In the genomic region with DNA sequence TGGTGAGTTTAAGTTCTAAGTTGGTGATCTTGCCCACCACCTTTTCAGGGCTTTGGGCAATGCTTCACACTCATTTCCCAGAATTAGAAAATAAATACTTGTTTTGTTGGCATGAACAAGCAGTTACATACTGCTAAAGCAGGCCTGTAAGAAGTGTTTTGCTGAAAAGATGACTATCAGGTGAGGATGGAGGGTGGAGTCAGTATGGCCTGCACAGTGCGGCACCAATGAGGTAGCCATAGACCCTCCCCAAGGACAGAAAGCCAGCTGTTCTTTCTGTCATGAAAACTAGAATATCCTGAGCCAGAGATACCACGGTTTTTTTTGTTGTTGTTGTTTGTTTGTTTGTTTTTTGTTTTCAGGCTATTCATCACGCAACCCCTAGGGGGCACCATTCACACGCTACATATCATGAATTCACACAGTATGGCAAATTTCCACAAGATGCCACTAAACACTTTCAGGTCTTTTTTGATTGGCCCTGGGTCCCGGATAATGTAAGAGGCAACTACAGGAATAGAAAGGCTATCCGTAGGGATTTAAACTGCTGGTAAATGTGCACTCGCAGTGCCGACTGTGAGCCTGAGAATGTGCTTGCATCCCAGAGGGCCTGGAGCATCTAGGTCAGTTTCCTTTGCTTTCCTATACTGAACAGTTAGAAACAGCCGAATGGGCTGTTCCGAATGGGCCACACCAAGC, we compare ENCODE assay signal across 9 mouse cellular contexts. TPM values are rescaled to one million over a fixed set of nuclear protein-coding genes. Genes with fewer than 3 reads are reported as not detected.
A peak's percentile ranks its signal among the peaks of the same experiment; 100 is the strongest.
DNase-seq lines count a peak whose midpoint lies in the region; ATAC-seq and TF ChIP-seq lines count a peak whose summit lies in the region.
"Had no signal": no experiment of that assay in that cellular context is flagged by ENCODE, and none has a peak within 500 bp of the region (broad histone marks: within the 10 kb centered on the region; RNA-seq: fewer than 3 reads in every experiment).

No protein-coding gene starts in this region.

- 54% methylated on average over 10 of the region's 10 CpGs for WGBS in heart, adult 2 months
- WGBS in heart, embryonic 11.5 days (ENCODE audit: insufficient replicate concordance): 71% methylated on average over 10 of the region's 10 CpGs
- WGBS in liver, embryonic 12.5 days (ENCODE audit: insufficient replicate concordance): 59% methylated on average over 10 of the region's 10 CpGs

- DNase-seq in heart, adult 2 months: peak; percentile 11 to 35
- peak; percentile 8 to 10 for DNase-seq in B cell, adult 2 months
- no peak for DNase-seq in left cerebral cortex, postnatal 10 days (ENCODE audit: extremely low spot score in 1 of 2, low spot score in 2 of 2)
- DNase-seq in left cerebral cortex, adult 18-20 months (ENCODE audit: low spot score in 2 of 2): no peak
- DNase-seq in adrenal gland, postnatal 25 days: no peak

- H3K9me3 ChIP-seq in heart, embryonic 11.5 days (replicated peaks; ENCODE audit: control insufficient read depth, low read length): no peaks in the 10 kb centered on the region
- H3K9me3 ChIP-seq in liver, embryonic 12.5 days (replicated peaks): 0 out of 2 replicates have a peak, but pooled peaks cover 6% of the 10 kb centered on the region
- H3K9me3 ChIP-seq: hindbrain, embryonic 15.5 days had no signal

- H3K27ac ChIP-seq in heart, adult 2 months: no peak overlapping the region
- no peak overlapping the region for H3K27ac ChIP-seq in heart, embryonic 11.5 days (ENCODE audit: low read depth, low read length)
- 0 out of 2 replicates have a peak overlapping the region, but pooled peaks have one; percentile 4 for H3K27ac ChIP-seq in brown adipose tissue, adult 24 weeks (replicated peaks; ENCODE audit: low read depth, low read length)
- H3K27ac ChIP-seq in liver, embryonic 12.5 days: no peak overlapping the region
- H3K27ac ChIP-seq: hindbrain, embryonic 15.5 days had no signal

- no peaks in the 10 kb centered on the region; the same call in 1 of the 2 replicates for H3K4me1 ChIP-seq in heart, adult 2 months (ENCODE audit: control insufficient read depth, insufficient read depth, low read length)
- H3K4me1 ChIP-seq in heart, embryonic 11.5 days (ENCODE audit: control insufficient read depth, insufficient read depth, low read length): no peaks in the 10 kb centered on the region
- H3K4me1 ChIP-seq in brown adipose tissue, adult 24 weeks (ENCODE audit: control insufficient read depth, insufficient read depth, insufficient read length, low read length): no peaks in the 10 kb centered on the region
- peaks cover 12% of the 10 kb centered on the region for H3K4me1 ChIP-seq in liver, embryonic 12.5 days
- H3K4me1 ChIP-seq: hindbrain, embryonic 15.5 days had no signal

- H3K79me2 ChIP-seq in heart, adult 2 months (replicated peaks; ENCODE audit: control insufficient read depth, insufficient read depth, low read length): no peaks in the 10 kb centered on the region

- no peak for TF ChIP-seq POLR2A in heart, adult 2 months (IDR thresholded peaks at IDR 0.05; ENCODE audit: insufficient read depth, low read depth, low read length)

- H3K4me2 ChIP-seq in heart, embryonic 11.5 days: no peak overlapping the region
- no peak overlapping the region for H3K4me2 ChIP-seq in liver, embryonic 12.5 days
- H3K4me2 ChIP-seq: hindbrain, embryonic 15.5 days had no signal

- TF ChIP-seq CTCF in heart, adult 2 months (IDR thresholded peaks at IDR 0.05): peak; percentile 94

- no peaks in the 10 kb centered on the region for H3K27me3 ChIP-seq in heart, adult 2 months (ENCODE audit: control insufficient read depth, insufficient read depth, low read length)
- H3K27me3 ChIP-seq in heart, embryonic 11.5 days (ENCODE audit: control insufficient read depth, insufficient read depth, low read length): no peaks in the 10 kb centered on the region
- H3K27me3 ChIP-seq in liver, embryonic 12.5 days (replicated peaks): no peaks in the 10 kb centered on the region
- H3K27me3 ChIP-seq: hindbrain, embryonic 15.5 days had no signal

- no peak for TF ChIP-seq EP300 in heart, adult 2 months (IDR thresholded peaks at IDR 0.05; ENCODE audit: insufficient read depth, low read depth, low read length)

- H3K9ac ChIP-seq in heart, adult 2 months (ENCODE audit: low read depth, low read length): no peak overlapping the region
- H3K9ac ChIP-seq in heart, embryonic 11.5 days (ENCODE audit: low read depth, low read length): no peak overlapping the region
- H3K9ac ChIP-seq in liver, embryonic 12.5 days: no peak overlapping the region
- H3K9ac ChIP-seq: hindbrain, embryonic 15.5 days had no signal

- no peak overlapping the region for H3K4me3 ChIP-seq in heart, adult 2 months
- no peak overlapping the region for H3K4me3 ChIP-seq in heart, embryonic 11.5 days (ENCODE audit: low read depth, low read length)
- H3K4me3 ChIP-seq in brown adipose tissue, adult 24 weeks (ENCODE audit: insufficient read depth, low read depth, low read length): no peak overlapping the region
- H3K4me3 ChIP-seq in liver, embryonic 12.5 days: no peak overlapping the region
- H3K4me3 ChIP-seq: hindbrain, embryonic 15.5 days had no signal

- ATAC-seq in heart, embryonic 11.5 days (replicated peaks; ENCODE audit: insufficient number of reproducible peaks, low FRiP score, low TSS enrichment): no peak
- ATAC-seq in liver, embryonic 12.5 days: 0 out of 2 replicates have a peak, but pooled peaks have one; percentile 61

- intact Hi-C loops in heart, adult 2 months (cut with DNase I): loop anchor here (1.0 to 5.0 kb wide), 2 partner anchors 40 to 43 kb away; a partner anchor contains a TSS
- intact Hi-C loops in left cerebral cortex, postnatal 10 days (cut with DNase I): loop anchor here (5.0 kb wide), 1 partner anchor 45 kb away; no protein-coding TSS in a partner anchor

- peaks cover 8% of the 10 kb centered on the region for H3K36me3 ChIP-seq in heart, adult 2 months (ENCODE audit: control insufficient read depth, insufficient read depth, low read length)
- H3K36me3 ChIP-seq in heart, embryonic 11.5 days (ENCODE audit: control insufficient read depth, insufficient read depth, low read length): no peaks in the 10 kb centered on the region; the same call in 1 of the 2 replicates
- H3K36me3 ChIP-seq in liver, embryonic 12.5 days: peaks cover 39% of the 10 kb centered on the region
- H3K36me3 ChIP-seq: hindbrain, embryonic 15.5 days had no signal

RNA-seq across cellular contexts. Expression of a gene that starts 18.0 kb away (rescaled TPM):
- total RNA-seq in heart, adult 2 months (2021): 100 to 1,000 TPM; 115 to 120 TPM
- 89.4 and 117 TPM in 2 replicates for polyA plus RNA-seq in heart, adult 2 months (2012; rRNA removed)
- 65.4 and 70.4 TPM in 2 replicates for polyA plus RNA-seq in heart, embryonic 11.5 days (2014; fragmentation: Nextera tagmentation; extraction: Ambion mirVana)
- 969 and 1,325 TPM in 2 replicates for polyA plus RNA-seq in brown adipose tissue, adult 24 weeks (2012; ENCODE audit: insufficient read depth, insufficient read length, missing spikeins)
- 129 and 134 TPM in 2 replicates for polyA plus RNA-seq in liver, embryonic 12.5 days (2016; fragmentation: Nextera tagmentation; extraction: Ambion mirVana)
- 10 to 100 TPM; 14.5 to 17.3 TPM for total RNA-seq in left cerebral cortex, postnatal 10 days (2021)
- total RNA-seq in left cerebral cortex, adult 18-20 months (2021): 10 to 100 TPM in 1 of 2 experiments, 1 to 10 TPM in 1; 9.4 to 12.4 TPM
- total RNA-seq in adrenal gland, postnatal 25 days (2021): 318 and 341 TPM in 2 replicates

RNA-seq across cellular contexts. Expression of a gene that starts 40.0 kb away (rescaled TPM):
- total RNA-seq in heart, adult 2 months (2021): 1 to 10 TPM; 4.7 to 5.5 TPM
- 1.3 and 1.8 TPM in 2 replicates for polyA plus RNA-seq in heart, adult 2 months (2012; rRNA removed)
- polyA plus RNA-seq in heart, embryonic 11.5 days (2014; fragmentation: Nextera tagmentation; extraction: Ambion mirVana): 15.5 and 16.2 TPM in 2 replicates
- polyA plus RNA-seq in brown adipose tissue, adult 24 weeks (2012; ENCODE audit: insufficient read depth, insufficient read length, missing spikeins): 2.1 and 3.5 TPM in 2 replicates
- 20.4 and 21.2 TPM in 2 replicates for polyA plus RNA-seq in liver, embryonic 12.5 days (2016; fragmentation: Nextera tagmentation; extraction: Ambion mirVana)
- 1 to 10 TPM; 8.3 TPM for total RNA-seq in left cerebral cortex, postnatal 10 days (2021)
- total RNA-seq in left cerebral cortex, adult 18-20 months (2021): 10 to 100 TPM in 1 of 2 experiments, 1 to 10 TPM in 1; 6.8 to 10.9 TPM
- total RNA-seq in adrenal gland, postnatal 25 days (2021): 9.4 and 12.0 TPM in 2 replicates

Comparison
In these comparisons a context has a peak if more than half of its experiments do, and no peak if none do; other contexts are left out.
1. DNase-seq: peak in heart, adult 2 months (2 of 2) and B cell, adult 2 months (2 of 2); none in left cerebral cortex, postnatal 10 days (0 of 2), left cerebral cortex, adult 18-20 months (0 of 2) and adrenal gland, postnatal 25 days (single experiment).
2. RNA of a gene that starts 18.0 kb away (total RNA-seq): 318 to 341 TPM in adrenal gland, postnatal 25 days and 115 to 120 TPM in heart, adult 2 months; 14.5 to 17.3 TPM in left cerebral cortex, postnatal 10 days and 9.4 to 12.4 TPM in left cerebral cortex, adult 18-20 months; every median in the first group is over 4 times any median in the second.